Mouse (Mus musculus): ENCODE results near the gene Nr4a3. TPM values are rescaled to one million over a fixed set of nuclear protein-coding genes. Genes with fewer than 3 reads are reported as not detected.

Gene Nr4a3
- total RNA-seq, 1 experiment, result 0.09 TPM

DNA sequence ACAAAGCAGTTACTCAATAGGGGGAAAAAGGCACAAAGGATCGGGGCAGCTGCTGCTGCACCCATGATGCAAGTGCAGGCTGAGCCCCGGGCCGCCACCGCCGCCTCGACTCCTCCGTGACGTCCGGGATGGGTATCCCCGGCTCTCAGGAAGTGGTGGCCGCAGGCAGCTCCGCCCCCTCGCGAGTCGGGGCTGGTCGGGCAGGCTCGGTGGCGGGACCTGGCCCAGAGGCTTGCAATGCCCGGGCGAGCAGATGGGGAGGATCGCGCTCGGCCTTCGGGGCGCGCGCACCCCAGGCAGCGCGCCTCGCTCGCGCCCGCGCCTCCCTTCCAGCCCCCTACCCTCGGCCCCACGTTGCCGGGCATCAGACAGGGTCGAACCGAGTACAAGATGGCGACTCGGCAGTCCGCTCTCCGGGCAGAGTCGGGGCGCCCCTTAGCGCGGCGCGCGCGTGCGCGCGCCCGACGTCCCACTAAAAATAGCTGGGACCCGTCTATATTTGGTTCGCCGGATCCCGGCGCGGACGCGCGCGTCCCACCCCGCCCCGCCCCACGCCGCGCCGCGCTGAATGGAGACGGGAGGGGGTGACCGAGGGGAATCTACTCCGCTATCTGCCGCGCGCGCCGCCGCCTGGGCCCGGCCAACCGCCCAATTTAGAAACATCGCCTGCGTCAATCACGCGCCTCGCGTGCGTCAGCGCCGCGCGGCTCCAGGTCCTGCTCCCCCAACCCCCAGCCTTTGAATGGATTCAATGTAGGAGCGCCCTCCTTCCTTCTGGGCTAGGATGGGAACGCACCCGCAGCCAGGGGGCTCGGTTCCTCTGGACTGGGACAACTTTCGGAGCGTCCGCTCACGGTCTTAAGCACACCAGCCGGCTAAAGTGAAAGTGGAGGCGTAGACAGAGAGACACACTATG is 1.9 kb upstream of the Nr4a3 start:
- TF ChIP-seq ZC3H11A (IDR thresholded peaks at IDR 0.05; ENCODE audit: borderline replicate concordance, low read depth, low read length), result no peak
- peak; percentile 41; the same call in 1 of the 2 replicates for TF ChIP-seq HCFC1 (IDR thresholded peaks at IDR 0.05; ENCODE audit: borderline replicate concordance, insufficient read depth, low read length)
- no peak for TF ChIP-seq CHD2 (IDR thresholded peaks at IDR 0.05; ENCODE audit: low read depth, low read length)
- no peaks in the 10 kb centered on the region for H3K36me3 ChIP-seq (ENCODE audit: control insufficient read depth, insufficient read depth, low read length, poor library complexity, severe bottlenecking)
- no peaks in the 10 kb centered on the region for H3K9me3 ChIP-seq (ENCODE audit: control insufficient read depth, insufficient read depth, low read depth, low read length)
- in situ Hi-C loops (cut with MboI; ENCODE audit: low sequenced_read_pairs in 2 of 2, unreplicated experiment in 2 of 2), result loop anchor here in 1 of 2 experiments (25.0 kb wide), 1 partner anchor 1706 kb away; the partner anchor contains the start of gene Foxe1
- H3K9ac ChIP-seq (ENCODE audit: insufficient read depth, low read depth, low read length, poor library complexity, severe bottlenecking), result peak overlapping the region; percentile 85
- H3K4me1 ChIP-seq (ENCODE audit: control insufficient read depth in 2 of 2, insufficient read depth in 2 of 2, low read length in 2 of 2, poor library complexity in 1 of 2), result no peaks in the 10 kb centered on the region
- no peak overlapping the region for H3K27ac ChIP-seq (ENCODE audit: insufficient read depth, low read depth, low read length, poor library complexity, severe bottlenecking)
- peak overlapping the region; percentile 77 for H3K4me3 ChIP-seq (ENCODE audit: insufficient read depth in 1 of 2, low read depth in 1 of 2, low read length in 2 of 2, poor library complexity in 1 of 2, severe bottlenecking in 1 of 2)
- peak; percentile 76 for DNase-seq (ENCODE audit: low read depth, low spot score)

DNA sequence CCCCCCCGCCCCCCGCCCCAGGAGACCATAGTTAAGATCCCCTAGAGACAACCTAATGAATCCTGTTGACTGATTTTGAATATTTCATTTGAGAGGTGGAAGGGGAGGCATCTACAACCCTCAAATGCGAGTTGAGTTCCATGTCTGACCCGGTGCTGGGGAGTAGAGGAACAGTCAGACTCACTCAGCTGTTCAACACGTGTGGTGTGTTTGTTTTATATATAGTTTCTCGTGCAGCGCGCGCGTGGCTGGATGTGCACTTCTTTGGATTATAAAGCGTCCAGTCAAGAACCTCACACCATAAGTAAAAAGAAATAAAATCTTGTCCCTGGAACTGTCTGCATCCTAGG is 837 bp upstream of the Nr4a3 start:
- TF ChIP-seq ZC3H11A (IDR thresholded peaks at IDR 0.05; ENCODE audit: borderline replicate concordance, low read depth, low read length) (no peak), CHD2 (IDR thresholded peaks at IDR 0.05; ENCODE audit: low read depth, low read length) (no peak), MAFK (IDR thresholded peaks at IDR 0.05; ENCODE audit: insufficient read depth, low read depth, low read length) (no peak), ZNF384 (IDR thresholded peaks at IDR 0.05; ENCODE audit: low read depth, low read length) (no peak), HCFC1 (IDR thresholded peaks at IDR 0.05; ENCODE audit: borderline replicate concordance, insufficient read depth, low read length) (no peak)

DNA sequence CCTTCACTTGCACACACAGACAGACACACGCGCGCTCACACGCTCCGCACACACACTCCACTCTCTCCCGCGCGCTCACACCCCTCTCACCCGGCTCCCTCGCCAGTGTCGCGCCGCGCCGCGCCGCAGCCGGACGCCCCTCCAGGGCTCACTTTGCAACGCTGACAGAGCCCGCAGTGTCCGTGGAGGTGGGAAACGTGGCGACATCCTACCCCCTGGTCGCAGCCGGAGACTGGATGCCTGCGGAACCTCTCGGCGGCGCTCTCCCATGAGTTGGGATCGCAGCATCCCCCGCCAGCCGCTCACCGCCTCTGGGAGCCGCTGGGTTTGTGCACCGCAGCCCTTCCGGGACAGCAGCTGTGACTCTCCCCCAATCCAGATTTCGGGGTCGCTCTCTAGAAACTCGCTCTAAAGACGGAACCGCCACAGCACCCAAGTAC is 348 bp downstream of the Nr4a3 start:
- in situ Hi-C loops (cut with MboI; ENCODE audit: low sequenced_read_pairs in 2 of 2, unreplicated experiment in 2 of 2), result loop anchor here in 1 of 2 experiments (25.0 kb wide), 1 partner anchor 1708 kb away; the partner anchor contains the start of gene Foxe1
- no peak for TF ChIP-seq MAFK (IDR thresholded peaks at IDR 0.05; ENCODE audit: insufficient read depth, low read depth, low read length)
- TF ChIP-seq ZC3H11A (IDR thresholded peaks at IDR 0.05; ENCODE audit: borderline replicate concordance, low read depth, low read length), result no peak
- TF ChIP-seq ZNF384 (IDR thresholded peaks at IDR 0.05; ENCODE audit: low read depth, low read length), result no peak
- TF ChIP-seq HCFC1 (IDR thresholded peaks at IDR 0.05; ENCODE audit: borderline replicate concordance, insufficient read depth, low read length), result no peak
- TF ChIP-seq CHD2 (IDR thresholded peaks at IDR 0.05; ENCODE audit: low read depth, low read length), result no peak
- no peaks in the 10 kb centered on the region for H3K4me1 ChIP-seq (ENCODE audit: control insufficient read depth in 2 of 2, insufficient read depth in 2 of 2, low read length in 2 of 2, poor library complexity in 1 of 2)
- H3K9ac ChIP-seq (ENCODE audit: insufficient read depth, low read depth, low read length, poor library complexity, severe bottlenecking), result 0 out of 2 replicates have a peak overlapping the region, but pooled peaks have one; percentile 30
- DNase-seq (ENCODE audit: low read depth, low spot score), result no peak
- peak overlapping the region; percentile 69 to 76 for H3K4me3 ChIP-seq (ENCODE audit: insufficient read depth in 1 of 2, low read depth in 1 of 2, low read length in 2 of 2, poor library complexity in 1 of 2, severe bottlenecking in 1 of 2)
- H3K36me3 ChIP-seq (ENCODE audit: control insufficient read depth, insufficient read depth, low read length, poor library complexity, severe bottlenecking), result no peaks in the 10 kb centered on the region
- H3K27ac ChIP-seq (ENCODE audit: insufficient read depth, low read depth, low read length, poor library complexity, severe bottlenecking), result no peak overlapping the region
- H3K9me3 ChIP-seq (ENCODE audit: control insufficient read depth, insufficient read depth, low read depth, low read length), result no peaks in the 10 kb centered on the region

More for the DNA sequence above, 837 bp upstream of the Nr4a3 start:
- no peaks in the 10 kb centered on the region for H3K36me3 ChIP-seq (ENCODE audit: control insufficient read depth, insufficient read depth, low read length, poor library complexity, severe bottlenecking)
- peak overlapping the region; percentile 69 to 76; a peak in 3 of 4 replicates for H3K4me3 ChIP-seq (ENCODE audit: insufficient read depth in 1 of 2, low read depth in 1 of 2, low read length in 2 of 2, poor library complexity in 1 of 2, severe bottlenecking in 1 of 2)
- no peak overlapping the region for H3K9ac ChIP-seq (ENCODE audit: insufficient read depth, low read depth, low read length, poor library complexity, severe bottlenecking)
- no peak overlapping the region for H3K27ac ChIP-seq (ENCODE audit: insufficient read depth, low read depth, low read length, poor library complexity, severe bottlenecking)
- DNase-seq (ENCODE audit: low read depth, low spot score), result no peak
- in situ Hi-C loops (cut with MboI; ENCODE audit: low sequenced_read_pairs in 2 of 2, unreplicated experiment in 2 of 2), result loop anchor here in 1 of 2 experiments (25.0 kb wide), 1 partner anchor 1707 kb away; the partner anchor contains the start of gene Foxe1
- H3K9me3 ChIP-seq (ENCODE audit: control insufficient read depth, insufficient read depth, low read depth, low read length), result no peaks in the 10 kb centered on the region
- no peaks in the 10 kb centered on the region for H3K4me1 ChIP-seq (ENCODE audit: control insufficient read depth in 2 of 2, insufficient read depth in 2 of 2, low read length in 2 of 2, poor library complexity in 1 of 2)

DNA sequence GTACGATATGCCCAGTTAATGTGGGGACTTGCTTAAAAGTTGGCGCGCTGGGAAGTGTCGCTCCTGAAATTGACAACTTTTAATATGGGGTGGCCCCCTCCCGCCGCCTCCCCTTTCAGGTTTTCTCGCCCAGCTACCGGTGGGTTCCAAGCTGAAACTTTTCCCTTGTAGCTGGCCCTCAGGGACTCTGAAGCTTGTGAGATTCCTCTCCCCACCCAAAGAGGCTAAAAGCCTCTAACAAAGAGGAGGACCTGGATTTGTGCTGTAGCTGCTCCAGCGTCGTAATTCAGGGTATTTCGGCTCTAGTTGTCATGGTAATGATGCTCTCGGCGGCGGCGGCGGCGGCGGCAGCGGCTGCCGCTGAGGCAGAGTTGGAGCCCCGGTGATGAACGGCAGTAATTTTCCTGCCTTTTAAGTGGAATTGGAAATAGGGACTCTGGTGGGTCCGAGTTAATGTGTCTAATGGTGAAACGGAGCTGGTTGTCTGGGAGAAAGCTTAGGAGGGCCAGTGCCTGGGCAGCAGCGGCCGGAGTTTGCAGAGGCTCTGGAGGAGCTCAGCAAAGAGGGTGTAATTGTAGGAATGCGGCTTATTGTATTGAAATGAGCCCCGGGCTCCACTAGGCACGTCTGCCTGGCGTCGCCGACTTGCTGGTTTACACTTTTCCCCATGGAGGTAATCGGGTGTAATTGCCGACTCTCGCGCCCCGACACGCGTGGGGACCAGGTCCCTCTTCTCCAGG is 938 bp downstream of the Nr4a3 start:
- no peaks in the 10 kb centered on the region for H3K36me3 ChIP-seq (ENCODE audit: control insufficient read depth, insufficient read depth, low read length, poor library complexity, severe bottlenecking)
- H3K4me3 ChIP-seq (ENCODE audit: insufficient read depth in 1 of 2, low read depth in 1 of 2, low read length in 2 of 2, poor library complexity in 1 of 2, severe bottlenecking in 1 of 2), result peak overlapping the region; percentile 69 to 76
- no peak for DNase-seq (ENCODE audit: low read depth, low spot score)
- H3K4me1 ChIP-seq (ENCODE audit: control insufficient read depth in 2 of 2, insufficient read depth in 2 of 2, low read length in 2 of 2, poor library complexity in 1 of 2), result no peaks in the 10 kb centered on the region
- H3K9ac ChIP-seq (ENCODE audit: insufficient read depth, low read depth, low read length, poor library complexity, severe bottlenecking), result no peak overlapping the region
- in situ Hi-C loops (cut with MboI; ENCODE audit: low sequenced_read_pairs in 2 of 2, unreplicated experiment in 2 of 2), result loop anchor here in 1 of 2 experiments (25.0 kb wide), 1 partner anchor 1709 kb away; the partner anchor contains the start of gene Foxe1
- no peaks in the 10 kb centered on the region for H3K9me3 ChIP-seq (ENCODE audit: control insufficient read depth, insufficient read depth, low read depth, low read length)
- TF ChIP-seq HCFC1 (IDR thresholded peaks at IDR 0.05; ENCODE audit: borderline replicate concordance, insufficient read depth, low read length) (no peak), ZNF384 (IDR thresholded peaks at IDR 0.05; ENCODE audit: low read depth, low read length) (no peak), MAFK (IDR thresholded peaks at IDR 0.05; ENCODE audit: insufficient read depth, low read depth, low read length) (no peak), CHD2 (IDR thresholded peaks at IDR 0.05; ENCODE audit: low read depth, low read length) (no peak), ZC3H11A (IDR thresholded peaks at IDR 0.05; ENCODE audit: borderline replicate concordance, low read depth, low read length) (no peak)
- no peak overlapping the region for H3K27ac ChIP-seq (ENCODE audit: insufficient read depth, low read depth, low read length, poor library complexity, severe bottlenecking)

Data from ES-E14 (cell line).